Mouse (Mus musculus) adrenal gland, adult 10 weeks (tissue): ENCODE measurements around the gene Apip. TPM values are rescaled to one million over a fixed set of nuclear protein-coding genes. Genes with fewer than 3 reads are reported as not detected.

ENCODE experiments used
- polyA plus RNA-seq: library from polyadenylated mRNA; stranded (reverse); fragments of 350-450 nt; fragmentation: Illumina TruSeq; extraction: RNeasy Lipid Tissue Mini Kit (QIAGEN cat#74804); gene quantifications from one replicate; pipeline ENCODE4 v1.2.3, GENCODE M21; 2014; ENCODE audit warnings: low read depth, low replicate concordance

Apip gene
- 40.4 TPM for polyA plus RNA-seq

GRCm38 (mm10) chr2:103073219-103073982, at the start of gene Apip, which contains the start of gene Pdhx:
Gene Apip, plus strand, starts transcription at chr2:103073675.
Gene Pdhx, minus strand, starts transcription at chr2:103073513.

Other genes with a start within 250 kb of the Apip start
- gene Cd44, start 172.0 kb upstream of the Apip start, polyA plus RNA-seq, result 93.5 TPM
- 83.9 TPM for gene Pdhx, start 162 bp upstream of the Apip start, polyA plus RNA-seq
- 1.3 TPM for gene Ehf, start 229.6 kb downstream of the Apip start, polyA plus RNA-seq